Mouse (Mus musculus) hindbrain, embryonic 14.5 days (tissue): ENCODE measurements around the gene Erich2. TPM values are rescaled to one million over a fixed set of nuclear protein-coding genes. Genes with fewer than 3 reads are reported as not detected.

Experiments used
- ATAC-seq: fragments of 200-750 bp; cut with Nextera tagmentation; 2 replicates; pipeline ENCODE4 v1.8.0; 2017; ENCODE audit warnings: moderate number of reproducible peaks, mild to moderate bottlenecking, moderate TSS enrichment, moderate library complexity; ENCODE audit not compliant: low FRiP score
- DNase-seq: peaks from one replicate; pipeline ENCODE4 v3.0.0-alpha.2; 2015; ENCODE audit warnings: low spot score
- H3K27ac ChIP-seq: fragments of 300-500 bp; sonication (generic); 2 replicates; pipeline ENCODE4 v1.5.1; 2014; ENCODE audit warnings: mild to moderate bottlenecking, moderate library complexity
- H3K27me3 ChIP-seq: fragments of 300-500 bp; sonication (generic); 2 replicates; pipeline ENCODE4 v1.6.1; 2014; ENCODE audit warnings: mild to moderate bottlenecking, low read length, mixed read lengths; ENCODE audit not compliant: control insufficient read depth, insufficient read depth
- H3K36me3 ChIP-seq: fragments of 300-500 bp; sonication (generic); replicated peaks from 2 replicates; pipeline ENCODE4 v1.6.1; 2014; ENCODE audit not compliant: control insufficient read depth, insufficient read depth
- H3K4me1 ChIP-seq: fragments of 300-500 bp; sonication (generic); replicated peaks from 2 replicates; pipeline ENCODE4 v1.6.1; 2014; ENCODE audit warnings: antibody characterized with exemption, low read length, mixed read lengths; ENCODE audit not compliant: control insufficient read depth, insufficient read depth
- H3K4me2 ChIP-seq: fragments of 300-500 bp; sonication (generic); replicated peaks from 2 replicates; pipeline ENCODE4 v1.6.1; 2014; ENCODE audit warnings: mild to moderate bottlenecking, moderate library complexity
- H3K4me3 ChIP-seq: fragments of 300-500 bp; sonication (generic); replicated peaks from 2 replicates; pipeline ENCODE4 v1.5.1; 2014; ENCODE audit warnings: mild to moderate bottlenecking, low read length
- H3K9ac ChIP-seq: fragments of 300-500 bp; sonication (generic); 2 replicates; pipeline ENCODE4 v1.6.1; 2014
- H3K9me3 ChIP-seq: fragments of 300-500 bp; sonication (generic); 2 replicates; pipeline ENCODE4 v1.6.1; 2016; ENCODE audit warnings: low read length; ENCODE audit not compliant: control insufficient read depth
- WGBS: fragments of 180-500 bp; shearing (Covaris S2); extraction: QIAGEN DNeasy Blood & Tissue Kit; methylation state at CpG from one replicate; pipeline ENCODE4 v1.1.7; 2014; 5-methylcytosine and 5-hydroxymethylcytosine counted together
- polyA plus RNA-seq: library from polyadenylated mRNA; unstranded; fragments of >200 nt; fragmentation: Nextera tagmentation; extraction: Ambion mirVana; gene quantifications from 2 replicates; pipeline ENCODE4 v1.2.1, GENCODE M21; 2014

The Erich2 gene
- 1.9 and 3.8 TPM in 2 replicates for polyA plus RNA-seq

DNA sequence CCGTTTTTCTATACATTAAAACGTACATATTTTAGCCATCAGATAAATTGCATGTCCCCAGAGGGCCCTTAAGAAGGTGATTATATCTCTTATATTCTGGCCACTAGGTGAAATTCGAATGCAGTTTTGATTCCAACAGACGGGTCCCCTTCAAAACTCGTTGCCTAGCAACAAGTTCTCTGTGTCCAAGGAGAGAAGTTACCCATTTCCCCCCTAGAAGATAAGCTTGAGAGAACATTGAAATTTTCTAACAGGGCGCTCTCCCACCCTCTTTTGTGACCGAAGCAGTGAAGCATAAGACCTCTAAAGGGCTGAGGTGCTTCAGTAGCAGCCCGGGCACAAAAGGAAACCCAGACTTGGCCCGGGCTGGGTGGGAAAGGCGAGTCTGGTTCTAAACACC lies at the start of gene Erich2:
Gene Erich2 (plus strand): TSS at position 324 of the 400 bp plus-strand sequence.
- Histone ChIP-seq H3K27me3 (peaks cover 4% of the 10 kb centered on the region; the same call in 1 of the 2 replicates), H3K9ac (peak within 1 kb of the TSS; percentile 63), H3K27ac (no peak within 1 kb of the TSS), H3K4me1 (peaks cover 7% of the 10 kb centered on the region; the same call in 1 of the 2 replicates), H3K9me3 (no peaks in the 10 kb centered on the region), H3K4me3 (peak within 1 kb of the TSS; percentile 64), H3K4me2 (peak within 1 kb of the TSS; percentile 97), H3K36me3 (no peaks in the 10 kb centered on the region)
- peak; percentile 45 for DNase-seq
- ATAC-seq: peak; percentile 29; the same call in 1 of the 2 replicates
- 12% methylated on average over 10 of the region's 10 CpGs for WGBS

DNA sequence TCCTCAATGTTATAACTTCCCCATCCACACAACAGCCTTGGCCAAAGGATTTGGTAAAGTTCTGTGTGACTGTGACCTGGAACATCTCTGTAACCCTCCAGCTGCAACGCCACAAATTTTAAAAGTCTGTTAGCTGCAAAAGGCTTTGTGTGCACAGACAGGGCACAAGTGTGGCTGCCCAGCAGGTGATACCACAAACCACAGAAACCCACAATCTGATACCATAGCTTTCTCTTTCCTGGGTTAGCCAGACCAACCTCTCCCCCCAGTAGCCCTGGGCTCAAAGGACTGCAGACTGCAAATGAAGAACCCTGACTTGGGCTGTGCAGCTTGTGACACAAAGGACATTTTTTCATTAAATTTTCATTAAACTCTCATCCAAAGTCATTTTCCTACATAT lies 45.0 kb upstream of the Erich2 start:
- ATAC-seq (no peak), DNase-seq (no peak)
- 100% methylated on average over 1 of the region's 1 CpGs for WGBS
- Histone ChIP-seq H3K4me3 (no peak overlapping the region), H3K36me3 (no peaks in the 10 kb centered on the region), H3K4me1 (no peaks in the 10 kb centered on the region), H3K27ac (no peak overlapping the region), H3K4me2 (no peak overlapping the region), H3K9me3 (no peaks in the 10 kb centered on the region), H3K9ac (no peak overlapping the region), H3K27me3 (no peaks in the 10 kb centered on the region)

DNA sequence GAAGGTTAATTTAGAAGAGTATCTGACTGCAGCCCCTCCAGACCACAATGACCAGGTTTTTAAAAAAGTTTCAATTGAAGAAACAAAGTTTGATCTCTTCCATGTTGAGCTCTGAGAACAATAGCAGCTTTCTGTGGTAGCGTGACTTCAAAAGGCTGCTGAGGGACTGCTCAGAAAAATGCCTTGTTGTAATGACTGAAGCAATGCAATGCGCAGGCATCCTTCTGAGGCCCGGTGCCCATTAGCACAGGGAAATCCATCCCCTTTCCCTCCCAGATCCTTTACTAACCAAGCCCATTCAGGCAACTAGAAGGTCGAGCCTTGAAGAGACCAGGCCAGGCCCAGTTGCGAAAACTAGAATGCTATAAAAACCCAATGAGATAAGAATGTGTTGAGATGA lies 37.5 kb upstream of the Erich2 start:
- H3K27ac ChIP-seq: no peak overlapping the region
- no peak overlapping the region for H3K9ac ChIP-seq
- H3K4me1 ChIP-seq: peaks cover 6% of the 10 kb centered on the region
- 12% methylated on average over 5 of the region's 5 CpGs for WGBS
- no peak overlapping the region for H3K4me3 ChIP-seq
- H3K27me3 ChIP-seq: peaks cover 67% of the 10 kb centered on the region
- no peak overlapping the region for H3K4me2 ChIP-seq
- no peaks in the 10 kb centered on the region for H3K36me3 ChIP-seq
- ATAC-seq: no peak
- no peak for DNase-seq
- H3K9me3 ChIP-seq: no peaks in the 10 kb centered on the region

DNA sequence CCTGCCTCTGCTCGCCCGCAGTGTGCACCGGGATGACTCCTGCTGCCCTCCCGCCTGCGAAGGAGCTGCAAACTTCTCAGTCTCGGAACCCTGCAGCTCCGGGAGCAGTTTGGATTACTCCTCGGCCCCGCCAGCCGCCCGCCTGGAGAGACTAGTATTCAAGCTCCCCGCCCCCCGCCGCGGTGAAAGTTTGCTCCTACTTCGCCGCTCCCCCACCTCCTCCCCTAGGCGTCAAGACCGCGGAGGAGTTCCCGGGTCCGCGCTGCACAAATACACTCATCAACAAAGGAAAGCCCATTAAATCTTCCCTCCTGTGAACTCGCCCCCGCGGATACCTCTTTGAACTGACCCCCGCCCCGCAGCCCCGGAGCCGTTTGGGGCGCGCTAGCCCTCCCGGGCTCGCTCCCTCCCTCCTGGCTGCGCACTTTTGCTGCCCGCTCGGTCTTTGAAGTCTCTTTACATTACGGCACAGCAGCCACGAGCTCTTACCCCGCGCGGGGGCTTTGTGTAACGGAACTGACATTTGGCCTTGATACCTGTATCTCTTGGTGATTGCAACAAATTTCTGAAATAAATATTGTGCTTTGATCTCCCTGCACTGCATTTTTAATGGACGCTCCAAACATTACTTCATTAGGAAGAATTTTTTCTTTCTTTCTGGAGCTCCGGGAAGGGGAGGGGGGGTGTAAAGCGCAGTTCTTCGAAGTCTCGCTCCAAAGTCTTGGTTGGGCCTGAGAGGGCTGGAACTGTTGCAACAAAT lies 36.6 kb upstream of the Erich2 start:
- Histone ChIP-seq H3K27me3 (peaks cover 76% of the 10 kb centered on the region), H3K4me3 (peak overlapping the region; percentile 26), H3K9me3 (no peaks in the 10 kb centered on the region), H3K27ac (no peak overlapping the region), H3K9ac (no peak overlapping the region), H3K4me1 (peaks cover 14% of the 10 kb centered on the region), H3K4me2 (peak overlapping the region; percentile 60), H3K36me3 (no peaks in the 10 kb centered on the region)
- DNase-seq (no peak), ATAC-seq (no peak)
- under 1% methylated on average over 47 of the region's 48 CpGs for WGBS

DNA sequence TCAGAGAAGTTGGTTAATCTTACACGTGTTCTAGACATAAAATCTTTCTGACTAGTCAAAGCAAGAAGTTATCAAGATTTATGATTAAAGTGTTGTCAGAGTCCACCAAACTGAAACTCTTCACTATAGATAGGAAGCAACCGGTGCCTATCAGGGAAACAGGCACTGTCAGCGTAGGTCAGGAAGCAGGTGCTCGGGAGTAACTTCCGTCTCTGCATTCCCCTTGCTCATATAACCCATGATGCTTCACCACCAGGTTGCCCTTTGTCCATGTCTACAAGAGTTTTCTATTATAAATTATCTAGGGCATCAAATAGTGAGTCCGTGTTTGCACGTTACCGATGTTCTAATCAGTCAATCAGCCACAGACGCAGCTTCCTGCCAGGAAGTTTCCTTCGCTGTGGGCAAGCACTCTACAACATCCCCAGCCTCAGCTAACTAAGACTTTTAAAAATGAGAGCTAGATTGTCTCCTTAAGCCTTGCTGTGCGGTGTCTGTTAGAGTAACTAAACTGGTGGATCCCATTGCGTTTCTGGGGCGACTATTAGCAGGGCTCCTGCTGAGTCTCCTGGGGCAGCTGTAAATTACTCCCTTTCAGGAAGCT lies 10.8 kb upstream of the Erich2 start:
- H3K4me3 ChIP-seq: no peak overlapping the region
- no peaks in the 10 kb centered on the region for H3K9me3 ChIP-seq
- H3K4me2 ChIP-seq: no peak overlapping the region
- no peaks in the 10 kb centered on the region for H3K36me3 ChIP-seq
- H3K9ac ChIP-seq: no peak overlapping the region
- no peak for ATAC-seq
- 50% methylated on average over 13 of the region's 13 CpGs for WGBS
- H3K27me3 ChIP-seq: no peaks in the 10 kb centered on the region; the same call in 1 of the 2 replicates
- H3K27ac ChIP-seq: no peak overlapping the region
- H3K4me1 ChIP-seq: no peaks in the 10 kb centered on the region
- DNase-seq: no peak

DNA sequence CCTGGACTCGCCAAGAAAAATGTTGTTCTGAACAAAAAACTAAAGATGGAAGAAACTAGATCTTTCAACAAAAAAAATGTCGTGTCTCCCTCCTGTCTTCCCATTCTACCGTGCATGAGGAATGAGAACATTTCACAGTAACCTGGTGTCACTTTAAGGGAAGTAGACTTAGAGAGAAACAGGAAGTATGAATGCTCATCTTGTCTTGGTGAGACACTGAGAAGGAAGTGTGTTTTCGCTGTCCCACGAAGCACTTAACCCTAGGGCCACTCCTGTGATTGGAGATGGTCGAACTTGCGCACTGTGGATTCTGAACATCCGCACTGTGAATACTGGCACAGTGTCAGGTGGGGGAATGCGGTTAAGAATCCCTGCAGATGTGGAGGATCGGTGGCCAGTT lies 5.2 kb upstream of the Erich2 start:
- Histone ChIP-seq H3K4me3 (no peak overlapping the region), H3K27ac (no peak overlapping the region), H3K4me1 (peaks cover 1% of the 10 kb centered on the region; the same call in 1 of the 2 replicates), H3K27me3 (peaks cover 4% of the 10 kb centered on the region; the same call in 1 of the 2 replicates), H3K9ac (no peak overlapping the region), H3K9me3 (no peaks in the 10 kb centered on the region), H3K4me2 (no peak overlapping the region), H3K36me3 (no peaks in the 10 kb centered on the region)
- DNase-seq (no peak), ATAC-seq (no peak)
- WGBS: 86% methylated on average over 10 of the region's 10 CpGs

DNA sequence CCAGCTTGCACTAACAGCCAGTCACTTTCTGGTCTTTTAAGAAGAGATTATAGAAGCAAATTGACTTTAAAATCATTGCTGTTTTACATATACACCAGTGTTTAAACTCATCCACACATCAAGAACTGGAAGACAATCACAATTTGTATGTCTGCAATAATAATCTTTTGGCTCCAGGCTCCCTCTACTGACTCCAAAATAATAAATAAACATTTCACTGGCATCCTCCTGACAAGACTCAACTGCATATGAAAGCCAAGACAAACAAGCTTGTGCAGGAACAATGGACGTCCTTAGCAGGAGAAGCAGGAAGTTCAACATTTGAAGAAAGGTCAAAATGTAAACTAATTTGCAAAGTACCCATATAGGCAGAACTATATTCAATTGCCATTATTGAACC lies 3.4 kb upstream of the Erich2 start:
- Histone ChIP-seq H3K27me3 (peaks cover 4% of the 10 kb centered on the region; the same call in 1 of the 2 replicates), H3K9me3 (no peaks in the 10 kb centered on the region), H3K9ac (no peak overlapping the region), H3K36me3 (no peaks in the 10 kb centered on the region), H3K4me1 (peaks cover 7% of the 10 kb centered on the region; the same call in 1 of the 2 replicates), H3K4me3 (no peak overlapping the region), H3K27ac (no peak overlapping the region), H3K4me2 (no peak overlapping the region)
- no peak for ATAC-seq
- DNase-seq: peak; percentile 33
- 54% methylated on average over 1 of the region's 1 CpGs for WGBS

DNA sequence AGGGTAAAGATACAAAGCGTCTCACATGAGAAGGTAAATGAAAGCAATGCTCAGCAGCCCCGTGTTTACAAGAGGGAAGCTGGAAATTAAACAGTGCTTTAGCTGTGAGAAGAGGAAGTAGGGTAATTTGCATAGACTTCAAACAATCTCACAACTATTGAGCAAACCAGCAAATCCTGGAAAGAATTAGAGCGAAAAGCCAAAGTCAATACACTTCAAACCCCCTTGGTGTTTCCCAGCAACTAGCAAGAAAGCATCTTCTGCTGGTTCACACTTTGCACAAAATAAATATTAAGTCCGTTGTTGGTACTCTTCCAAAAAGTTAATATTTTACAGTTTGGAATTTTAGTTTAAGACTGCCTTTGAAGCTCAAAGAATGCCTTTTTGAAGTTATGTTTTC lies 2.7 kb upstream of the Erich2 start:
- 50% methylated on average over 4 of the region's 4 CpGs for WGBS
- DNase-seq (no peak), ATAC-seq (no peak)
- Histone ChIP-seq H3K9me3 (no peaks in the 10 kb centered on the region), H3K4me3 (no peak overlapping the region), H3K4me2 (no peak overlapping the region), H3K4me1 (peaks cover 7% of the 10 kb centered on the region; the same call in 1 of the 2 replicates), H3K9ac (no peak overlapping the region), H3K36me3 (no peaks in the 10 kb centered on the region), H3K27ac (no peak overlapping the region), H3K27me3 (peaks cover 4% of the 10 kb centered on the region; the same call in 1 of the 2 replicates)

DNA sequence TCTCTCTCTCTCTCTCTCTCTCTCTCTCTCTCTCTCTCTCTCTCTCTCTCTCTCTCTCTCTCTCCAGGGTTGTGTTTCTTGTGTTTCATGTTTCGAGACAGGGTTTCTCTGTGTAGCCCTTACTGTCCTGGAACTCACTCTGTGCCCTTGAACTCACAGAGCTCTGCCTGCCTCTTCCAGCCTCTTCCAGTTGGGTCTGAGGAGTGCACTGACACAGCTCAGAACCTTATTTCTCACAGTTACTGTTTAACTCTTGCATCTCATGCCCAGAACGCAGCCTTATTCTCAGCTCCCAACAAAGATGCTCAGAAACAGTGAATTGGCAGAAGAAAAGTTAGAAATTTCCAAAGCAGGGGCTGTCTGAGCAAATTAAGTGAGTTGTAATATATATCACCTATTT lies 2.2 kb upstream of the Erich2 start:
- Histone ChIP-seq H3K27me3 (peaks cover 4% of the 10 kb centered on the region; the same call in 1 of the 2 replicates), H3K27ac (no peak overlapping the region), H3K36me3 (no peaks in the 10 kb centered on the region), H3K9ac (no peak overlapping the region), H3K4me1 (peaks cover 7% of the 10 kb centered on the region; the same call in 1 of the 2 replicates), H3K4me2 (no peak overlapping the region), H3K9me3 (no peaks in the 10 kb centered on the region), H3K4me3 (no peak overlapping the region)
- no peak for ATAC-seq
- no peak for DNase-seq
- 70% methylated on average over 2 of the region's 2 CpGs for WGBS
